Mouse (Mus musculus) A20 (cell line): ENCODE data around the gene Mgarp.
A peak's percentile ranks its signal among the peaks of the same experiment; 100 is the strongest.
"Not testable (repeated sequence)": the region's sequence is repeated elsewhere in the genome, so short reads cannot be mapped to it uniquely, and the experiment has no call there.

ENCODE experiments used
- DNase-seq: peaks from one replicate; pipeline ENCODE4 v3.0.0-alpha.2; 2011; ENCODE audit warnings: low read depth, low spot score

Mgarp gene

GRCm38 (mm10) chr3:51396219-51397068 is at the start of gene Mgarp:
Gene Mgarp (minus strand): TSS chr3:51396738.
- DNase-seq: peak; percentile 94

- DNase-seq: no peak
Observed at GRCm38 (mm10) chr3:51434871-51435595, 38.5 kb upstream of the Mgarp start.

- not testable (repeated sequence) for DNase-seq
Observed at GRCm38 (mm10) chr3:51434364-51434763, 37.8 kb upstream of the Mgarp start.

- DNase-seq: no peak
Observed at GRCm38 (mm10) chr3:51425394-51425793, 28.9 kb upstream of the Mgarp start.

GRCm38 (mm10) chr3:51421921-51422320 is 25.4 kb upstream of the Mgarp start:
- DNase-seq: peak; percentile 42

- no peak for DNase-seq
Observed at GRCm38 (mm10) chr3:51417966-51418365, 21.4 kb upstream of the Mgarp start.

GRCm38 (mm10) chr3:51417485-51417884 is 20.9 kb upstream of the Mgarp start:
- peak; percentile 45 for DNase-seq

GRCm38 (mm10) chr3:51417135-51417458 is 20.6 kb upstream of the Mgarp start:
- DNase-seq: no peak

- DNase-seq: peak; percentile 76
Observed at GRCm38 (mm10) chr3:51416364-51417134, 20.0 kb upstream of the Mgarp start.

- no peak for DNase-seq
Observed at GRCm38 (mm10) chr3:51416073-51416363, 19.5 kb upstream of the Mgarp start.

- peak; percentile 96 for DNase-seq
Observed at GRCm38 (mm10) chr3:51415098-51416072, 18.8 kb upstream of the Mgarp start, which contains the start of gene Naa15. Gene Naa15 (plus strand): TSS chr3:51415148.

- no peak for DNase-seq
Observed at GRCm38 (mm10) chr3:51413276-51413675, 16.7 kb upstream of the Mgarp start.

- no peak for DNase-seq
Observed at GRCm38 (mm10) chr3:51412457-51412856, 15.9 kb upstream of the Mgarp start.

GRCm38 (mm10) chr3:51408561-51409183 is 12.1 kb upstream of the Mgarp start, which contains the start of gene Ndufc1:
Gene Ndufc1 (minus strand): TSS chr3:51408988.
- peak; percentile 95 for DNase-seq

GRCm38 (mm10) chr3:51407870-51408560 is 11.5 kb upstream of the Mgarp start:
- DNase-seq: no peak

- DNase-seq: no peak
Observed at GRCm38 (mm10) chr3:51402628-51403027, 6.1 kb upstream of the Mgarp start.

- DNase-seq: peak; percentile 57
Observed at GRCm38 (mm10) chr3:51402054-51402453, 5.5 kb upstream of the Mgarp start.

GRCm38 (mm10) chr3:51400682-51401081 is 4.1 kb upstream of the Mgarp start:
- DNase-seq: peak; percentile 83

- DNase-seq: peak; percentile 66
Observed at GRCm38 (mm10) chr3:51399531-51399930, 3.0 kb upstream of the Mgarp start.

- peak; percentile 86 for DNase-seq
Observed at GRCm38 (mm10) chr3:51398667-51399066, 2.1 kb upstream of the Mgarp start.
